Mouse (Mus musculus): ENCODE measurements around the gene Ssc4d.

- no peak for TF ChIP-seq GATA1 (IDR thresholded peaks at IDR 0.05; ENCODE audit: low read length)
- TF ChIP-seq TAL1 (IDR thresholded peaks at IDR 0.05; ENCODE audit: low read length): no peak
Measured at GRCm38 (mm10) chr5:135931526-135931925, 42.8 kb downstream of the Ssc4d start.
